ENCODE assay signal across 30 mouse cellular contexts in genomic region chr13:51598063-51598462, GRCm38 (mm10). TPM values are rescaled to one million over a fixed set of nuclear protein-coding genes. Genes with fewer than 3 reads are reported as not detected.
A peak's percentile ranks its signal among the peaks of the same experiment; 100 is the strongest.
DNase-seq lines count a peak whose midpoint lies in the region; ATAC-seq lines count a peak whose summit lies in the region.
"Had no signal": no experiment of that assay in that cellular context is flagged by ENCODE, and none has a peak within 500 bp of the region (broad histone marks: within the 10 kb centered on the region; RNA-seq: fewer than 3 reads in every experiment).

No protein-coding gene starts in this region.

- H3K27me3 ChIP-seq in forebrain, embryonic 11.5 days (ENCODE audit: control insufficient read depth, insufficient read depth, low read length), result no peaks in the 10 kb centered on the region; the same call in 1 of the 2 replicates
- H3K27me3 ChIP-seq in forebrain, embryonic 13.5 days, result peaks cover 10% of the 10 kb centered on the region; the same call in 1 of the 2 replicates
- H3K27me3 ChIP-seq: CH12.LX had no signal

- intact Hi-C loops in left cerebral cortex, postnatal 25 days (cut with DNase I), result no loop called here

- no peaks in the 10 kb centered on the region for H3K9me3 ChIP-seq in forebrain, embryonic 11.5 days (ENCODE audit: control insufficient read depth, low read length)
- H3K9me3 ChIP-seq in forebrain, embryonic 13.5 days (replicated peaks), result no peaks in the 10 kb centered on the region
- H3K9me3 ChIP-seq: forebrain, embryonic 12.5 days; heart, embryonic 10.5 days; heart, embryonic 13.5 days; intestine, embryonic 15.5 days had no signal

- H3K4me3 ChIP-seq in forebrain, embryonic 11.5 days (ENCODE audit: low read depth, low read length), result no peak overlapping the region
- H3K4me3 ChIP-seq in forebrain, embryonic 13.5 days, result no peak overlapping the region
- H3K4me3 ChIP-seq: forebrain, embryonic 12.5 days; heart, adult 2 months; heart, embryonic 10.5 days; heart, embryonic 13.5 days; intestine, embryonic 15.5 days had no signal

- no peak overlapping the region for H3K4me2 ChIP-seq in forebrain, embryonic 11.5 days (ENCODE audit: low read depth, low read length, severe bottlenecking)
- H3K4me2 ChIP-seq in forebrain, embryonic 13.5 days, result no peak overlapping the region
- H3K4me2 ChIP-seq: forebrain, embryonic 12.5 days; heart, embryonic 13.5 days; hindbrain, embryonic 14.5 days; intestine, embryonic 15.5 days had no signal

- H3K36me3 ChIP-seq in forebrain, embryonic 11.5 days (ENCODE audit: control insufficient read depth, insufficient read depth, low read length), result no peaks in the 10 kb centered on the region
- H3K36me3 ChIP-seq in forebrain, embryonic 13.5 days (ENCODE audit: poor library complexity, severe bottlenecking), result no peaks in the 10 kb centered on the region
- H3K36me3 ChIP-seq: forebrain, embryonic 12.5 days; G1E; heart, embryonic 10.5 days; heart, embryonic 13.5 days; intestine, embryonic 15.5 days had no signal

- H3K4me1 ChIP-seq in forebrain, embryonic 11.5 days (replicated peaks; ENCODE audit: control insufficient read depth, insufficient read depth, low read length), result no peaks in the 10 kb centered on the region; the same call in 1 of the 2 replicates
- H3K4me1 ChIP-seq in forebrain, embryonic 13.5 days, result peaks cover 16% of the 10 kb centered on the region

- ATAC-seq in forebrain, embryonic 11.5 days (replicated peaks; ENCODE audit: low FRiP score), result no peak
- no peak for ATAC-seq in forebrain, embryonic 13.5 days
- peak; percentile 96 for ATAC-seq in activated CD4-positive, CD25-positive, alpha-beta regulatory T cell, adult 4 months
- ATAC-seq in inflammation-experienced regulatory T-cells, adult 6 months, result peak; percentile 93
- no peak for ATAC-seq in erythroblast, adult 5-6 weeks (replicated peaks; ENCODE audit: low FRiP score, poor library complexity, severe bottlenecking)
- ATAC-seq: forebrain, embryonic 16.5 days; hindbrain, postnatal 0 days; intestine, embryonic 15.5 days; Patski had no signal

- peak; percentile 1 for DNase-seq in forebrain, embryonic 11.5 days (ENCODE audit: low spot score)
- DNase-seq in natural killer cell, adult 2 months (ENCODE audit: low spot score in 2 of 2), result peak; percentile 11 to 18
- DNase-seq in left cerebral cortex, postnatal 25 days (ENCODE audit: low spot score in 2 of 2), result no peak
- DNase-seq in retina, postnatal 1 day, result no peak
- DNase-seq: adrenal gland, adult 8-10 months; adrenal gland, postnatal 25 days; cerebellum, adult 18-20 months; cerebellum, adult 9-10 months; cerebellum, postnatal 14 days; embryo, embryonic 11 days; gastrocnemius, postnatal 25 days; heart, adult 2 months; heart, postnatal 14 days; heart, postnatal 4 days; kidney, adult 11 months; kidney, adult 8-10 months had no signal

- WGBS in forebrain, embryonic 11.5 days, result 96% methylated on average over 2 of the region's 2 CpGs
- 75% methylated on average over 2 of the region's 2 CpGs for WGBS in forebrain, embryonic 13.5 days

- H3K9ac ChIP-seq in forebrain, embryonic 11.5 days (ENCODE audit: low read length), result no peak overlapping the region
- no peak overlapping the region for H3K9ac ChIP-seq in forebrain, embryonic 13.5 days
- H3K9ac ChIP-seq: forebrain, embryonic 12.5 days; heart, embryonic 13.5 days; hindbrain, embryonic 14.5 days; intestine, embryonic 15.5 days had no signal

- no peak overlapping the region for H3K27ac ChIP-seq in forebrain, embryonic 11.5 days (ENCODE audit: low read depth, low read length)
- no peak overlapping the region for H3K27ac ChIP-seq in forebrain, embryonic 13.5 days
- H3K27ac ChIP-seq: forebrain, embryonic 12.5 days; heart, adult 2 months; heart, embryonic 10.5 days; heart, embryonic 13.5 days; hindbrain, embryonic 14.5 days; hindbrain, postnatal 0 days; intestine, embryonic 15.5 days had no signal

RNA-seq across cellular contexts. Expression of gene Shc3, which starts 28.8 kb away (rescaled TPM):
- polyA plus RNA-seq in forebrain, embryonic 11.5 days (2014; fragmentation: Nextera tagmentation; extraction: Ambion mirVana), result 8.3 and 10.7 TPM in 2 replicates
- polyA plus RNA-seq in forebrain, embryonic 13.5 days (2015; fragmentation: Nextera tagmentation; extraction: Ambion mirVana), result 4.2 and 5.2 TPM in 2 replicates
- not detected for polyA plus RNA-seq in activated CD4-positive, CD25-positive, alpha-beta regulatory T cell, adult 4 months (2017; shearing (Covaris generic))
- polyA plus RNA-seq in inflammation-experienced regulatory T-cells, adult 6 months (2017; shearing (Covaris generic)), result not detected
- total RNA-seq in left cerebral cortex, postnatal 25 days (2021), result 100 to 1,000 TPM; 214 to 217 TPM
- total RNA-seq in erythroblast, adult 5-6 weeks (2015; ENCODE audit: low replicate concordance), result not detected in 2 replicates
- total RNA-seq in erythroblast, adult 5-6 weeks (2017; ENCODE audit: low replicate concordance), result not detected in 2 replicates
- polyA plus RNA-seq: G1E had no signal

RNA-seq across cellular contexts. Expression of gene Cks2, which starts 47.0 kb away (rescaled TPM):
- 415 and 452 TPM in 2 replicates for polyA plus RNA-seq in forebrain, embryonic 11.5 days (2014; fragmentation: Nextera tagmentation; extraction: Ambion mirVana)
- 290 and 335 TPM in 2 replicates for polyA plus RNA-seq in forebrain, embryonic 13.5 days (2015; fragmentation: Nextera tagmentation; extraction: Ambion mirVana)
- 10 to 100 TPM; 77.3 to 94.3 TPM for polyA plus RNA-seq in activated CD4-positive, CD25-positive, alpha-beta regulatory T cell, adult 4 months (2017; shearing (Covaris generic))
- 100 to 1,000 TPM in 1 of 3 experiments, 10 to 100 TPM in 2; 25.7 to 172 (median 40.8) TPM for polyA plus RNA-seq in inflammation-experienced regulatory T-cells, adult 6 months (2017; shearing (Covaris generic))
- total RNA-seq in left cerebral cortex, postnatal 25 days (2021), result 1 to 10 TPM in 1 of 2 experiments, under 1 TPM in 1; 0.96 to 2.0 TPM
- 133 and 189 TPM in 2 replicates for total RNA-seq in erythroblast, adult 5-6 weeks (2015; ENCODE audit: low replicate concordance)
- 54.9 and 108 TPM in 2 replicates for total RNA-seq in erythroblast, adult 5-6 weeks (2017; ENCODE audit: low replicate concordance)

RNA-seq across cellular contexts. Expression of gene Secisbp2, which starts 53.4 kb away (rescaled TPM):
- 26.0 and 26.6 TPM in 2 replicates for polyA plus RNA-seq in forebrain, embryonic 11.5 days (2014; fragmentation: Nextera tagmentation; extraction: Ambion mirVana)
- polyA plus RNA-seq in forebrain, embryonic 13.5 days (2015; fragmentation: Nextera tagmentation; extraction: Ambion mirVana), result 36.1 and 38.0 TPM in 2 replicates
- 10 to 100 TPM; 33.4 to 38.9 TPM for polyA plus RNA-seq in activated CD4-positive, CD25-positive, alpha-beta regulatory T cell, adult 4 months (2017; shearing (Covaris generic))
- 10 to 100 TPM; 34.3 to 43.2 (median 34.5) TPM for polyA plus RNA-seq in inflammation-experienced regulatory T-cells, adult 6 months (2017; shearing (Covaris generic))
- 10 to 100 TPM; 19.4 to 20.3 TPM for total RNA-seq in left cerebral cortex, postnatal 25 days (2021)
- total RNA-seq in erythroblast, adult 5-6 weeks (2015; ENCODE audit: low replicate concordance), result 1.3 and 6.1 TPM in 2 replicates
- 6.4 and 13.8 TPM in 2 replicates for total RNA-seq in erythroblast, adult 5-6 weeks (2017; ENCODE audit: low replicate concordance)

Comparison
In these comparisons a context has a peak if more than half of its experiments do, and no peak if none do; other contexts are left out.
1. ATAC-seq: peak in activated CD4-positive, CD25-positive, alpha-beta regulatory T cell, adult 4 months (single experiment) and inflammation-experienced regulatory T-cells, adult 6 months (single experiment); none in forebrain, embryonic 11.5 days (single experiment), forebrain, embryonic 13.5 days (single experiment) and erythroblast, adult 5-6 weeks (single experiment).
2. DNase-seq: peak in forebrain, embryonic 11.5 days (single experiment) and natural killer cell, adult 2 months (2 of 2); none in left cerebral cortex, postnatal 25 days (0 of 2) and retina, postnatal 1 day (single experiment).